Mouse (Mus musculus): ENCODE data around the gene Cd6. TPM values are rescaled to one million over a fixed set of nuclear protein-coding genes. Genes with fewer than 3 reads are reported as not detected.

Cd6 gene
- total and polyA plus RNA-seq, 3 experiments, result 0.09 to 0.73 (median 0.17) TPM

- Histone ChIP-seq H3K4me3 (replicated peaks in 1 of 3; ENCODE audit: low read depth in 2 of 3, low read length in 2 of 3, poor library complexity in 1 of 3) (no peak overlapping the region), H3K9ac (ENCODE audit: insufficient read depth, low read depth) (no peak overlapping the region), H3K36me3 (replicated peaks in 1 of 2; ENCODE audit: control insufficient read depth in 1 of 2, insufficient read depth in 1 of 2, low read length in 1 of 2) (peaks cover 86 to 100% of the 10 kb centered on the region in 2 experiments), H3K27me3 (replicated peaks) (no peaks in the 10 kb centered on the region), H3K4me2 (ENCODE audit: insufficient read depth, low read depth, poor library complexity, severe bottlenecking) (no peak overlapping the region), H3K79me2 (replicated peaks; ENCODE audit: control insufficient read depth, extremely low read depth, insufficient read depth, poor library complexity, severe bottlenecking) (no peaks in the 10 kb centered on the region; the same call in 1 of the 2 replicates), H3K4me1 (ENCODE audit: control insufficient read depth in 1 of 2, insufficient read depth in 2 of 2) (peaks cover 5 to 18% of the 10 kb centered on the region in 2 experiments; a peak in 3 of 4 replicates), H3K9me3 (replicated peaks; ENCODE audit: low read length) (no peaks in the 10 kb centered on the region), H3K27ac (ENCODE audit: insufficient read depth, low read depth) (no peak overlapping the region)
- dilution Hi-C loops (cut with MboI; ENCODE audit: extremely low pct_ligation_motif_present, extremely low pct_unique_long_range_greater_than_20kb, low sequenced_read_pairs) (no loop called here), in situ Hi-C loops (cut with MboI; ENCODE audit: low pct_ligation_motif_present, low pct_unique_long_range_greater_than_20kb, low sequenced_read_pairs) (no loop called here)
- no peak for TF ChIP-seq BHLHE40 (IDR thresholded peaks at IDR 0.05; ENCODE audit: low read depth, low read length)
- TF ChIP-seq JUND (conservative IDR thresholded peaks at IDR 0.05; ENCODE audit: low read depth, low read length), result no peak
- no peak for TF ChIP-seq USF2 (conservative IDR thresholded peaks at IDR 0.05; ENCODE audit: low read depth, low read length)
- no peak for TF ChIP-seq MYC (IDR thresholded peaks at IDR 0.05; ENCODE audit: low read depth, low read length)
- no peak for TF ChIP-seq TBP (conservative IDR thresholded peaks at IDR 0.05; ENCODE audit: low read depth, low read length)
- TF ChIP-seq KAT2A (IDR thresholded peaks at IDR 0.05; ENCODE audit: insufficient replicate concordance, low read length), result no peak
- TF ChIP-seq MAZ (IDR thresholded peaks at IDR 0.05; ENCODE audit: low read depth, low read length), result no peak
- no peak for TF ChIP-seq RAD21 (IDR thresholded peaks at IDR 0.05; ENCODE audit: low read depth, low read length)
- no peak for TF ChIP-seq ELF1 (IDR thresholded peaks at IDR 0.05; ENCODE audit: low read depth, low read length)
- no peak for TF ChIP-seq MAX (IDR thresholded peaks at IDR 0.05; ENCODE audit: low read length)
- TF ChIP-seq SMC3 (IDR thresholded peaks at IDR 0.05; ENCODE audit: low read depth, low read length), result no peak
- no peak for DNase-seq (ENCODE audit: extremely low read depth)
Measured at GRCm38 (mm10) chr19:10855422-10855821, 25.6 kb upstream of the Cd6 start.

GRCm38 (mm10) chr19:10847311-10848087 is 17.6 kb upstream of the Cd6 start:
- no peaks in the 10 kb centered on the region for H3K27me3 ChIP-seq (replicated peaks)
- H3K27ac ChIP-seq (ENCODE audit: insufficient read depth, low read depth), result no peak overlapping the region
- H3K79me2 ChIP-seq (replicated peaks; ENCODE audit: control insufficient read depth, extremely low read depth, insufficient read depth, poor library complexity, severe bottlenecking), result peaks cover 27% of the 10 kb centered on the region
- H3K36me3 ChIP-seq (replicated peaks in 1 of 2; ENCODE audit: control insufficient read depth in 1 of 2, insufficient read depth in 1 of 2, low read length in 1 of 2), result peaks cover 41 to 76% of the 10 kb centered on the region in 2 experiments
- DNase-seq (ENCODE audit: extremely low read depth), result no peak
- no peak overlapping the region for H3K4me2 ChIP-seq (ENCODE audit: insufficient read depth, low read depth, poor library complexity, severe bottlenecking)
- H3K4me1 ChIP-seq (ENCODE audit: control insufficient read depth in 1 of 2, insufficient read depth in 2 of 2), result peaks cover 15 to 45% of the 10 kb centered on the region in 2 experiments
- in situ Hi-C loops (cut with MboI; ENCODE audit: low pct_ligation_motif_present, low pct_unique_long_range_greater_than_20kb, low sequenced_read_pairs), result no loop called here
- H3K4me3 ChIP-seq (replicated peaks in 1 of 3; ENCODE audit: low read depth in 2 of 3, low read length in 2 of 3, poor library complexity in 1 of 3), result no peak overlapping the region
- TF ChIP-seq EP300 (IDR thresholded peaks at IDR 0.05; ENCODE audit: low read length), result no peak
- no peak for TF ChIP-seq TCF12 (IDR thresholded peaks at IDR 0.05; ENCODE audit: low read depth, low read length)
- no peak for TF ChIP-seq MAZ (IDR thresholded peaks at IDR 0.05; ENCODE audit: low read depth, low read length)
- no peak for TF ChIP-seq JUND (conservative IDR thresholded peaks at IDR 0.05; ENCODE audit: low read depth, low read length)
- TF ChIP-seq SMC3 (IDR thresholded peaks at IDR 0.05; ENCODE audit: low read depth, low read length), result no peak
- TF ChIP-seq USF1 (IDR thresholded peaks at IDR 0.05; ENCODE audit: low read depth, low read length), result no peak
- TF ChIP-seq MAX (IDR thresholded peaks at IDR 0.05; ENCODE audit: low read length), result no peak
- TF ChIP-seq ZKSCAN1 (IDR thresholded peaks at IDR 0.05; ENCODE audit: borderline replicate concordance, low read depth, low read length), result no peak
- TF ChIP-seq ETS1 (conservative IDR thresholded peaks at IDR 0.05; ENCODE audit: low read depth, low read length), result no peak
- no peak for TF ChIP-seq USF2 (conservative IDR thresholded peaks at IDR 0.05; ENCODE audit: low read depth, low read length)
- no peak for TF ChIP-seq ZC3H11A (IDR thresholded peaks at IDR 0.05; ENCODE audit: low read depth, low read length)
- no peak for TF ChIP-seq JUN (IDR thresholded peaks at IDR 0.05; ENCODE audit: insufficient read depth, low read depth, low read length)
- no peak for TF ChIP-seq HCFC1 (IDR thresholded peaks at IDR 0.05; ENCODE audit: low read depth, low read length)
- no peak for TF ChIP-seq CHD2 (IDR thresholded peaks at IDR 0.05; ENCODE audit: low read length)
- TF ChIP-seq GABPA (IDR thresholded peaks at IDR 0.05; ENCODE audit: insufficient replicate concordance, low read depth, low read length), result no peak
- TF ChIP-seq MEF2A (IDR thresholded peaks at IDR 0.05; ENCODE audit: borderline replicate concordance, low read depth, low read length), result no peak
- TF ChIP-seq NRF1 (IDR thresholded peaks at IDR 0.05; ENCODE audit: low read depth, low read length), result no peak
- TF ChIP-seq SIN3A (IDR thresholded peaks at IDR 0.05; ENCODE audit: low read length), result no peak
- H3K9me3 ChIP-seq (replicated peaks; ENCODE audit: low read length), result no peaks in the 10 kb centered on the region
- H3K9ac ChIP-seq (ENCODE audit: insufficient read depth, low read depth), result no peak overlapping the region
- dilution Hi-C loops (cut with MboI; ENCODE audit: extremely low pct_ligation_motif_present, extremely low pct_unique_long_range_greater_than_20kb, low sequenced_read_pairs), result no loop called here

All from CH12.LX (cell line).